Mouse (Mus musculus): ENCODE measurements around the gene Pwwp2b. TPM values are rescaled to one million over a fixed set of nuclear protein-coding genes. Genes with fewer than 3 reads are reported as not detected.
A peak's percentile ranks its signal among the peaks of the same experiment; 100 is the strongest.

The Pwwp2b gene
- polyA plus RNA-seq, 1 experiment from 2014 or later, result 5.8 TPM

- H3K4me1 ChIP-seq, result peaks cover 18% of the 10 kb centered on the region
- H3K9me3 ChIP-seq (replicated peaks), result no peaks in the 10 kb centered on the region
- WGBS, result 75% methylated on average over 12 of the region's 12 CpGs
- no peak overlapping the region for H3K4me3 ChIP-seq
- no peak for DNase-seq (ENCODE audit: low spot score)
- no peaks in the 10 kb centered on the region for H3K36me3 ChIP-seq
- peaks cover 3% of the 10 kb centered on the region for H3K27me3 ChIP-seq (ENCODE audit: low read depth, poor library complexity, severe bottlenecking)
- no peak overlapping the region for H3K27ac ChIP-seq
These were observed 18.0 kb upstream of the Pwwp2b start for GRCm38 (mm10) chr7:139230241-139230640.

- H3K4me1 ChIP-seq, result peaks cover 15% of the 10 kb centered on the region
- H3K27ac ChIP-seq, result peak overlapping the region; percentile 72
- 1% methylated on average over 7 of the region's 7 CpGs for WGBS
These were observed 14.6 kb upstream of the Pwwp2b start for GRCm38 (mm10) chr7:139233714-139234113.

GRCm38 (mm10) chr7:139234426-139235188, 13.7 kb upstream of the Pwwp2b start:
- H3K9me3 ChIP-seq (replicated peaks), result no peaks in the 10 kb centered on the region
- no peaks in the 10 kb centered on the region for H3K36me3 ChIP-seq
- peaks cover 15% of the 10 kb centered on the region for H3K4me1 ChIP-seq
- peak; percentile 63 for DNase-seq (ENCODE audit: low spot score)
- H3K27me3 ChIP-seq (ENCODE audit: low read depth, poor library complexity, severe bottlenecking), result peaks cover 13% of the 10 kb centered on the region
- peak overlapping the region; percentile 9; the same call in 1 of the 2 replicates for H3K4me3 ChIP-seq
- peak overlapping the region; percentile 6; the same call in 1 of the 2 replicates for H3K27ac ChIP-seq
- WGBS, result 3% methylated on average over 18 of the region's 18 CpGs

More at GRCm38 (mm10) chr7:139233714-139234113, 14.6 kb upstream of the Pwwp2b start:
- no peaks in the 10 kb centered on the region for H3K9me3 ChIP-seq (replicated peaks)
- H3K36me3 ChIP-seq, result no peaks in the 10 kb centered on the region
- DNase-seq (ENCODE audit: low spot score), result peak; percentile 82
- no peak overlapping the region for H3K4me3 ChIP-seq
- H3K27me3 ChIP-seq (ENCODE audit: low read depth, poor library complexity, severe bottlenecking), result peaks cover 10% of the 10 kb centered on the region

GRCm38 (mm10) chr7:139235651-139236358, 12.5 kb upstream of the Pwwp2b start:
- no peaks in the 10 kb centered on the region for H3K36me3 ChIP-seq
- peaks cover 15% of the 10 kb centered on the region for H3K4me1 ChIP-seq
- no peak for DNase-seq (ENCODE audit: low spot score)
- no peaks in the 10 kb centered on the region for H3K9me3 ChIP-seq (replicated peaks)
- peaks cover 13% of the 10 kb centered on the region for H3K27me3 ChIP-seq (ENCODE audit: low read depth, poor library complexity, severe bottlenecking)
- 88% methylated on average over 12 of the region's 12 CpGs for WGBS
- no peak overlapping the region for H3K27ac ChIP-seq
- no peak overlapping the region for H3K4me3 ChIP-seq

- Histone ChIP-seq H3K9me3 (replicated peaks) (no peaks in the 10 kb centered on the region), H3K27ac (no peak overlapping the region), H3K4me3 (no peak overlapping the region), H3K4me1 (peaks cover 6% of the 10 kb centered on the region), H3K27me3 (ENCODE audit: low read depth, poor library complexity, severe bottlenecking) (peaks cover 18% of the 10 kb centered on the region; the same call in 1 of the 2 replicates), H3K36me3 (no peaks in the 10 kb centered on the region)
- 78% methylated on average over 3 of the region's 3 CpGs for WGBS
- DNase-seq (ENCODE audit: low spot score), result no peak
These were observed 8.8 kb upstream of the Pwwp2b start for GRCm38 (mm10) chr7:139239432-139239831.

- H3K27me3 ChIP-seq (ENCODE audit: low read depth, poor library complexity, severe bottlenecking), result peaks cover 58% of the 10 kb centered on the region
- H3K4me3 ChIP-seq, result no peak overlapping the region
- 62% methylated on average over 5 of the region's 5 CpGs for WGBS
These were observed 2.2 kb upstream of the Pwwp2b start for GRCm38 (mm10) chr7:139246086-139246485.

GRCm38 (mm10) chr7:139246931-139247880, 1.1 kb upstream of the Pwwp2b start:
- DNase-seq (ENCODE audit: low spot score), result peak; percentile 74
- H3K4me3 ChIP-seq, result peak overlapping the region; percentile 82
- no peaks in the 10 kb centered on the region for H3K9me3 ChIP-seq (replicated peaks)
- 3% methylated on average over 38 of the region's 38 CpGs for whole genome bisulfite sequencing
- H3K4me1 ChIP-seq, result peaks cover 49% of the 10 kb centered on the region
- no peaks in the 10 kb centered on the region for H3K36me3 ChIP-seq
- H3K27me3 ChIP-seq (ENCODE audit: low read depth, poor library complexity, severe bottlenecking), result peaks cover 64% of the 10 kb centered on the region
- peak overlapping the region; percentile 91 for H3K27ac ChIP-seq

More at GRCm38 (mm10) chr7:139246086-139246485, 2.2 kb upstream of the Pwwp2b start:
- Histone ChIP-seq H3K36me3 (no peaks in the 10 kb centered on the region), H3K4me1 (peaks cover 44% of the 10 kb centered on the region), H3K27ac (no peak overlapping the region), H3K9me3 (replicated peaks) (no peaks in the 10 kb centered on the region)
- DNase-seq (ENCODE audit: low spot score), result no peak

- Histone ChIP-seq H3K9me3 (replicated peaks) (no peaks in the 10 kb centered on the region), H3K4me1 (peaks cover 58% of the 10 kb centered on the region), H3K27ac (peak overlapping the region; percentile 91), H3K4me3 (peak overlapping the region; percentile 82), H3K36me3 (no peaks in the 10 kb centered on the region), H3K27me3 (ENCODE audit: low read depth, poor library complexity, severe bottlenecking) (peaks cover 62% of the 10 kb centered on the region)
- DNase-seq (ENCODE audit: low spot score), result peak; percentile 54
- 1% methylated on average over 45 of the region's 45 CpGs for WGBS
These were observed 528 bp downstream of the Pwwp2b start for GRCm38 (mm10) chr7:139248615-139249405.

- WGBS, result 42% methylated on average over 7 of the region's 7 CpGs
- Histone ChIP-seq H3K9me3 (replicated peaks) (no peaks in the 10 kb centered on the region), H3K4me3 (peak overlapping the region; percentile 82), H3K4me1 (peaks cover 59% of the 10 kb centered on the region), H3K36me3 (no peaks in the 10 kb centered on the region), H3K27me3 (ENCODE audit: low read depth, poor library complexity, severe bottlenecking) (peaks cover 62% of the 10 kb centered on the region), H3K27ac (no peak overlapping the region)
- no peak for DNase-seq (ENCODE audit: low spot score)
These were observed 1.3 kb downstream of the Pwwp2b start for GRCm38 (mm10) chr7:139249406-139250210.

GRCm38 (mm10) chr7:139251881-139252301, 3.6 kb downstream of the Pwwp2b start:
- Histone ChIP-seq H3K36me3 (peaks cover 4% of the 10 kb centered on the region; the same call in 1 of the 2 replicates), H3K9me3 (replicated peaks) (no peaks in the 10 kb centered on the region), H3K27ac (no peak overlapping the region), H3K27me3 (ENCODE audit: low read depth, poor library complexity, severe bottlenecking) (peaks cover 44% of the 10 kb centered on the region), H3K4me1 (peaks cover 54% of the 10 kb centered on the region), H3K4me3 (no peak overlapping the region)
- DNase-seq (ENCODE audit: low spot score), result no peak
- WGBS, result 79% methylated on average over 5 of the region's 5 CpGs

- Histone ChIP-seq H3K9me3 (replicated peaks) (no peaks in the 10 kb centered on the region), H3K4me1 (peaks cover 50% of the 10 kb centered on the region), H3K4me3 (no peak overlapping the region), H3K36me3 (peaks cover 4% of the 10 kb centered on the region; the same call in 1 of the 2 replicates), H3K27me3 (ENCODE audit: low read depth, poor library complexity, severe bottlenecking) (peaks cover 37% of the 10 kb centered on the region), H3K27ac (no peak overlapping the region)
- 90% methylated on average over 7 of the region's 7 CpGs for WGBS
- no peak for DNase-seq (ENCODE audit: low spot score)
These were observed 4.3 kb downstream of the Pwwp2b start for GRCm38 (mm10) chr7:139252566-139252965.
